Mouse (Mus musculus): ENCODE results near the gene Ssr1.

Gene Ssr1

DNA sequence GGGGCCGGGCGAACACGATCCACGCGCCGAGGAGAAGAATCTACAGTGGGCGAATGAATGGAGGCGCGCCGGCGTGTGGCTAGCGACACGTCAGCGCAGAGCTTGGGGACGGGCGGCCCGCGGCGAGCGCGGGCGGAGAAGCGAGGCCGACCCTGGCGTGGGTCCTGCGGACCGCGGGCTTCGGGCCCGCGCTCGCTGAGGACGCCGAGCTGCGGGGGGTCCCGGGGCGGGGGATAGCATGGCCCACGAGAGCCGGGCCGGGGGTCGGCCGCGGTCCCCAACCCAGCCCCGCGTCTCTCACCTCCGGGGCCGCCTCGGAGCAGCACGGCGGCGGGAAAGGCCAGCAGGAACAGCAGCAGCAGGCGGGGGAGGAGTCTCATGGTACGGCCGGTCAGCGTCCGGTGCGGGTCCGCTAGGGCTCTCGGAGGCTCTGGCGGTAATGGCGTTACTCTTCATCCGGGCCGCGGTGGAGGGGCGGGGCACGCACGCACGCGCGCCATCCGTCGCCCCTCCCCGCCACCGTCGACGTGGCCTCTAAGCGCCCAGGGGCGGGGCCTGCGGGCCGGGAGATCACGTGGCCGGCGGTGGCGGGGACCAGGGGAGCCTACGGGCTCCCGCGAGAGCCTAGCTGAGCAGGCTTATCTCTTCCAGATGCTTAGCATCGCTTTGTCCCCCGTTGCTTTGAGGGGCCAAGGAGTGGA is at the start of gene Ssr1:
TSS of gene Ssr1 (minus strand) at position 514 of the 701 bp plus-strand sequence.
- DNase-seq: peak; percentile 98 to 99

DNA sequence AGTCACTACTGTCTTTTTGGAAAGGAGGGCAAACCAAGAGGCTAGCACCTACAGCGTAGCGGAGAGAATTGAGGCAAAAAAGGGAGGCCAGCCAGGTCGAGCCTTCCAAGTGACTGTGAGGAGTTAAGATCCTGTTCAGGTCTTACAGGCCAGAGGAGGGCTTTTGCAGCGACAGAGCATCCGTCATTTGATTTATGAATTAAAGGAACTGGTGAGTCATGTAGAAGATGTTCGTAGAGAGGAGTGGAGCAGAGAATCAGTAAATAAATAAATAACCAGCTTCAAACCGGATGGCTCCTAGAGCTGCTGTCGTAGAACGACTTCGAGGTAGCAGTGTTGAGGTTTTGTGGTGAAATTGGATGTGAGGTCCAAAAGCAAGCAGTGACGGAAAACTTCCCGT is 43.8 kb upstream of the Ssr1 start:
- DNase-seq: peak; percentile 13 to 19

DNA sequence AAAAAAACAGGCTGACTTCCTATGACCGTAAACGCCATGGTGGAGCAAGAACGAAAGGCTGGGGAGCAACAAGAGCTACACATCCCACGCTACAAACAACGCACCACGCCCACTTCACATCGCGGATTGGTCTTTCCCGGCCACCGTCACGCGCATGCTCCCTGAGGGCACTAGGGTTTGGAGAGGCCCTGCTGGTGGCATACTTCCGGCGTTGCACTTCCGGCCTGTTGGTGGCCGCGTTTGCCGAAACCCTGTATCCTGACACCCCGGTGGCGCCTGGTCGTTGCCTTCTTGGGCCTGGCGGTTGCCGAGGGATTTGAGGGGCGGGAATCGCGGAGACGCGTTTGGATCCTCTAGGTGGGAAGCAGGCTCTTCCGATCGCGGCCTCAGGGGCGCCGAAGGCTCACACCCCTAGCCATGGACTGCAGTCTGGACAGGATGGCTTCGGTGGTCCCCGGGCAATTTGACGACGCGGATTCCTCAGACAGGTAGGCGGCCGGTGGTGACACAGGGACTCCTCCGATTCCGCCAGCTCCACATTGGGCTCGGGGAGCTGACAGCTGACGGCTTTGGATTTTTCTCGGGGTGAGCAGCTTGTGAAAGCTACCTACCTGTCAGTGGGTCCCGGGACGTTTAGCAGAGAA is 43.1 kb upstream of the Ssr1 start, which contains the start of gene Cage1:
TSS of gene Cage1 (minus strand) at position 26 of the 644 bp plus-strand sequence.
- peak; percentile 98 for DNase-seq

DNA sequence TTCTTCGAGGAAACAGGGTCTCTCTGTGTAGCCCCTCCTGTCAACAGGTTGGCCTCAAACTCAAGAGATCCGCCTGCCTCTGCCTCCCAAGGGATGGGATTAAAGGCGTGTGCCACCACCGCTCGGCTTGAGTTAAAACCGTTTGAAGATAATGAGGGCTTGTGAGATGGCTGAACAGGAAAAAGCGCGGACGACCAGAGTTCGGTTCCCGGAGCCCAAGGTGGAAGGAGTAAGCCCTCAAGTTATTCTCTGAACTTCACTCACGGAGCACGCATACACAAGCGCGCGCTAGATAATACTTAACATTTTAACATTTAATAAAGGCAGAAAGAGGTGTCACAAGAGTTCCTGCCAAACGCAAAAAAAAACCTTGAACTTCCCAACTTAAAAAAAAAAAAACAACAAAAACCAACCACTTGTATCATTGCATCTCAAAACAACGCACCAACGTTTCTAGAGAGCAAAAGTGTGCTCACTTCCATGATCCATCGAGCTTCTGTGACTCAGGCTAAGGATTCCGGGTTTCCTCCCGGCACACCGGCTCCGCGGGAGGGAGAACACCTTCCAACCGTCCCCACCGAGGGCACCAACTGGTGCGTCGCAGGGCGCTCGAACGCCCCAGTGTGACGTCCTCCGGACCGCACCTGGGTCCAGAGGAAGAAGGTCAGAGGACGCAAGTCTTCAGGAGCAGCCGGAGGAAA is 42.5 kb upstream of the Ssr1 start, which contains the start of gene Riok1:
TSS of gene Riok1 (plus strand) at position 653 of the 701 bp plus-strand sequence.
- peak; percentile 9 to 10 for DNase-seq

DNA sequence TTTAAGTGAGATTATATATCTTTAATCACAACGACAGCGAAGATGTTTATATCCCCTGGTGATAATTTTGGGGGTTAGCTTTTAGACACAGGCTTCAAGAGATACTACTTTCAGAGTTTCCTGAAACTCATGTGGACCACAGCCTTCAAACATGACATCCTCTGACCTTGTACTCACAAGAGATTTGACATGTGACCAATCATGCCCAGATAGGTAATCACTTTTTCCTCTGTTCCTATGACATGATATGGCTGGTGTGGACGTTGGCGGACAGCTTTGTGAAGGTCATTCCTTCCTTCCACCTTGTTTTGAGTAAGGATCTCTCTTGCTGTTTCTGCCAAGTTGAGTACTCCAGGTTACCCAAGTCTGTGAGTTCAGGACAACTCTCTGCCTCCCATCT is 34.4 kb upstream of the Ssr1 start:
- DNase-seq: no peak

DNA sequence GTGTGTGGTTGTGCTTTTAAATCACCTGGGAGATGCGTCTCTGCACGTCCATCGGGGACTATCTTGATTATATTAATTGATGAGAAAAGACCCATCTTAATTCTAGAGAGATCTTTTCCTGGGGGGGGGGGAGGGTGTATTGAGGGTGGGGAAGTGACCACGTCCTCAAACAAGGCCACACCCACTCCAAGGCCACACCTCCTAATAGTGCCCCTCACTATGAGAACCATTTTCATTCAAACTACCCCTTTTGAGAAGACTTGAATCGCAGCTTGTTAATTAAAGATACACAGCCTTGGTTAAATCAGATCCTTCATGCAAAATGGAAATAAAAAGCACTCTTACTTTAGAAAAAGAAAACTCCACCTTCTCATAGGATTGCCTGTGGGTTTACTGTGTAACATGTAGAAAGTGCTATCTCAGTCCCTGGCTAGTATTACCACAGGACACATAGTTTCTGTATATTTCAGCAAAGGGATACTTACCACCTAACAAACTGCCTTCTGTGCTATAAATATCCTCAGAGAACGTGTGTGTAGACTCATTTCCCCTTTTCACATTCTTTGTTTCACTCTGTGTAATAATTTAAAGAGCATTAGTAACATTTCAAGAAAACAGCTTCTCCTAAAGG is 33.7 kb upstream of the Ssr1 start:
- no peak for DNase-seq

DNA sequence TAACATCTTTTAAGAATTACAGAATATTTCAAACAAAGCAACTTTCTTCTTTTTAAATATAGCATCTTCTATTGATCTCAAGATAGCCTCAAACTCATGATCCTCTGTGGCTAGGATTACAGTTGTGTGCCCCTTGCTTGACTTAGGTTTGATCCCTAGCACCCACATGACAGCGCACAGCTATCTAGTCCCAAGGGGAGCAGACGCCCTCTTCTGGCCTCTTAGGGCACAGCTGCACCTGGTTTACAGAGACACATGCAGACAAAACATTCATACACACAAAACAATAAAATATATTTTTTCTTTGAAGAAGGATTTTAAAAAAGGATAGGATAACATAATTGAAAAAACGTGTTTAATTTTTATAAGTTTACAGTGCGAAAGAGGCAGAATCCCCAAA is 31.9 kb upstream of the Ssr1 start:
- DNase-seq: no peak

DNA sequence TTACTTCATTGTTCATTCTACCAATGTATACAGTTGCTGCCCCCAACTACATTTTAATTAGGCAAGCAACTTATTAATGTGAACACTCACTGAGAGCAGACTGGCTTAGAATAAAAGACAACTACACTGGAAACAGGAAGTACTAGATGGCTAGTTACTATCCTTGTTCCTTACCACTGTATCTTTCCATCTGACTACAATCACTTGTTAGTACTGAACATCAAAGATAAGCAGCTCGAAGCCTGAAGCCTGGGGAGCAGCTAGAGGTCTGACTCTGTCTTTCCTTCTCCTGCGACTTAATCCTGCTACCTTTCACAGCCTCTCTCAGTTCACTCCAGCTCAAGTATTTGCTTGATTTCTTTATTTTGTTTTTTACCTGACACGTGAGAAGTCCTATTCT is 24.8 kb upstream of the Ssr1 start:
- DNase-seq: no peak

DNA sequence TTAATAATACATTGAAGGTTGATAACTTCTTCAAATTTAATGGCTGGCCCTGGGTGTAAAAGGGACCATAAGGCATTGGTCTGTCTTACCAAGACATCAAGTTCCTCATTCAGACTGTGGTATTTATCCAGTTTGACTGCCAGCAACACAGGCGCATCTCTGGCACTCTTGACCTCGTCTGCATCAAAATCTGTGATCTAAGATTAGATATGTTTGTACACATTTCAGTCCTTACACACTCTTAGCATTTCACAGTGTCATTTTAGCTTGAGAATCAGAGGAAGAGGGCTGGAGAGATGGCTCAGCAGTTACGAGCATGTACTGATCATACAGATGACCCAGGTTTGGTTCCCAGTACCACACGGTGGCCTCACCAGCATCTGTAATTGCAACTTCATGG is 21.6 kb upstream of the Ssr1 start:
- DNase-seq: no peak

DNA sequence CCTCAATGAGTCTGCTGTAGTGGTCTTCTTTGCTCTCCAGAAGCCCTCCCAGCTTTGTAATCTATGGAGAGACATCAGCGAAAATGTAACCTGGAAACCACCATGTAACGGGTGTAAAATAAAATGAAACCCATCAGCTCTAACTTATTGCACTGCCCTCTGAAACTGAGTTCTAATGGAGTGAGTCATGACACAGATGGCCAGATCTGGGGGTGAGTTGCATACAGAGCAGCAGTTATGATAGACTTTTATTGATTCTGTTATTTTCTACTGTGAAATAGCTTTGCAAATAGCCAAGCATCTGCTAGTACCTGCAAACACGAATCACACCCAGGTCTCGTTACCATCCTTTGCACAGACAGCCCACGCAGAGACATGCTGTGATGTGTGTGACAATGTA is 18.4 kb upstream of the Ssr1 start:
- no peak for DNase-seq

DNA sequence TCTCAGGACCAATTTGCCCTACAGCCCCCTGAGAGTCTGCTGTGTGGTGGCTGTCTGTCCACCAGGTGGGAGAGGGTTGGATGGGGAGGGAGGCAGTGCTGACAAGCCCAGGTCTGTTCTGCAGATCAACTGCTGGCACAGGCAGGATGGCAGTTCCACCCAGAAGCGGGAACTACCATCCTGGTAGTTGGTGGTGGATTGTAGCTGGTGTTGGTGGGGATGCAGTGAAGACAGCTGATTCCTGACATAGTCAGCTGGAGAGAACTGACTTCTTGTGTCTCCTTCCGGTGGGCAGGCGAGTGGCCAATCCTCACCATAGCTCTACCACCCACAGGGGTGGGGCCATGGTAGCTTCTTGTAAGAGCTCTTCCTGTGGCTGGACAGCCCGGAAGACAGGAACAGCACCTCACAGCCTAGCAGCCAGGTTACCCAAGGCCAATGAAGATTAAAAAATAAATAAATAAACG is 16.5 kb upstream of the Ssr1 start:
- no peak for DNase-seq

DNA sequence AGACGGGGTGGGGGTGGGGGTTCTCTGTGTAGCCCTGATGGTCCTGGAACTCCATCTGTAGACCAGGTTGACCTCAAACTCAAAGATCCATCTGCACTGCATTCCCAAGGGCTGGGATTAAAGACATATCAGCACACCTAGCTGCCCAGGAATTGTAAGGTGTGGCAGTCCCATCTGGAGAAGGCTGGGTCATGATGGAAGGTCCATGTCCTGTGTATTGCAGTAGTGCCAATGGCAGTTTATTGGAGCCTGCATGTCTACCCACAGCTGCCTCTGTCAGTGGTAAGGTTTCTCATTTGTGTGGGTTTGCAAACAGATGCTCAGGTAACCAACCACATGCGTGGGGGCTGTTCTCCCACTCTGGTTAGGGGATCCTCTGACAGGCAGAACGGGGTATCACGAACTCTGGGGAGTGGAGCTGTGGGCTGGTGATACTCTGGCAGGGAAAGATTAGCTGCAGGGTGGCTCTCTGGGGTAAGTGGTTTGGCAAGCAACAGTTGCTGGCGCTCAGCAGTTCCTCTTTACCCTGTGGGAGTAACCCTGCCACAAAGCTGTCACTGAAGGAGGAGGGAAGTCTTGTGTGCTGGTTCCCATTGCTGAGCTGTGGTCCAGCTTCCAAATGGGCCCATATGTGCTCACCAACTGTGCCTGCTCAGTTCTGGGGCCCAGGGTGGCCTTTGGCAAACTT is 15.8 kb upstream of the Ssr1 start:
- DNase-seq: no peak

DNA sequence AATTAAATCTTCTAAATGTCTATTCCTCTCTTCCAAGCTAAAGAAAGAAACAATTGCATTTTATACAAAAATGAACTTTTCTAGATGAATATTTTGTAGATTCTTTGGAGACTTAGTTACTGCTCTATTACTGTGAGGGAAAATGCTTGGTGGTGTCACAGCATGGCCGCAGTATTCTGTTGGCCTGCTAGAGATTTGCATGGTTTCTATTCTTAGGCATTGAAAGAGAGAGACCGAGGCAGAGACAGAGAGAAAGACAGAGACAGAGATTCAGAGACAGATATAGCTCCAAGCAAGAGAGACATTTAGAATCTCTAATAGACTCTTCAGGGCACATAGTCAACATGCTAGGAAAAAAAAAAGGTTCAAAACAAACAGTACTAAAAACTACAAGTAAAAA is 14.0 kb upstream of the Ssr1 start:
- DNase-seq: no peak

DNA sequence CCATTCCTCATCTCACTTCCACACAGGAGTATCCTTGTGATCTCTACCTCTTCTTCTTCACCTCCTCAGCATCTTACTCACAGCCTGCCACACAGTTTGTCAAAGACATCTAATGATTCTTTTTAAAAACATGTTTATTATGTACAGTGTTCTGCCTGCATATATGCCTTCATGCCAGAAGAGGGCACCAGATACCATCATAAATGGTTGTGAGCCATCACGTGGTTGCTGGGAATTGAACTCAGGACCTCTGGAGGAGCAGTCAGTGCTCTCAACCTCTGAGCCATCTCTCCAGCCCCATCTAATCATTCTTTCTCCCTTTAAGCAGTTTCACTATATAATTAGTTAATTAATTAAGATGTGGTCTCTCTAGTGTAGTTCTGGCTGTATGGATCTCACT is 8.4 kb upstream of the Ssr1 start:
- DNase-seq: no peak

DNA sequence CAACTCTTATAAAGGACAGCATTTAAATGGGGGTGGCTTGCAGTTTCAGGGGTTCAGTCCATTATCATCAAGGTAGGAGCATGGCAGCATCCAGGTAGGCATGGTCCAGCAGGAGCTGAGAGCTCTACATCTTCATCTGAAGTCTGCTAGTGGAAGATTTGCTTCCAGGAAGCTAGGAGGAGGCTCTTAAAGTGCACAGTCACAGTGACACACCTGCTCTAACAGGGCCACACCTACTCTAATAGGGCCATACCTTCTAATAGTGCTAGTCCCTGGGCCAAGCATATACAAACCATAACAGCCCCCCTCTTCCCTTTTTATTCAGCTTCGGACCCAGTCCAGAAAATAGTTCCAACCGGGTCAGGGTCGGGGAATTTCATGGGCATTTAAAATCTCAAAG is 5.7 kb upstream of the Ssr1 start:
- DNase-seq: no peak

DNA sequence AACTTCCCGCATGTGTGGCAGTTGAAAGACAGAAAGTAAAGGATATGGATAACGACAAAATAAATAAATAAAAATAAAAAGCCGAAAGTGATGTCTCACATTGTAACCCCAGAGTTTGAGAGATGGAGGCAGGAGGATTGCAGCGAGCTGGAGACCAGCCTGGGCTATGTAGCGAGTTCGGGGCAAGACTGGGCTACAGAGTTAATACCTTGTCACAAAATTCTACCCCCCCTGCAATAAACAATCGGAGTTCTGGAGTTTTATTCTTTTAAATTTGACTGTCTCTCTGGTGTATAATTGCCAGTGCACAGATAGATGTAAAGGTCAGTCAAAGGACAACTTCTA is 360 bp upstream of the Ssr1 start:
- DNase-seq: no peak

DNA sequence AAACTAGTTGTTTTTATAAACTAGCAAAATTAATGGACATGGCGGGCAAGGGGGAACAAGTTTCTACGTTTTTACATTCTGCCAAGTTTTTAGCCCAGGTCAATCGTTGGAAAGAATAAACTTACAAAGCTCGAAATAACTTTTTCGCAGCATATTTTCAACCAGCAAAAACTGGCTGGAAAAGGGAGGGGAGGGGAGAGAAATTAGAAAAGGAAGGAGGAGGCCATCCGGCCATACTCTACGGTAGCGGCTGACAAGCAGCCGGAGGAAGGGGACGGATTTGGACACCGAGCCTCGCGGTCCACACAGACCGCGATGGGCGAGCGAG is 677 bp downstream of the Ssr1 start:
- DNase-seq: no peak

DNA sequence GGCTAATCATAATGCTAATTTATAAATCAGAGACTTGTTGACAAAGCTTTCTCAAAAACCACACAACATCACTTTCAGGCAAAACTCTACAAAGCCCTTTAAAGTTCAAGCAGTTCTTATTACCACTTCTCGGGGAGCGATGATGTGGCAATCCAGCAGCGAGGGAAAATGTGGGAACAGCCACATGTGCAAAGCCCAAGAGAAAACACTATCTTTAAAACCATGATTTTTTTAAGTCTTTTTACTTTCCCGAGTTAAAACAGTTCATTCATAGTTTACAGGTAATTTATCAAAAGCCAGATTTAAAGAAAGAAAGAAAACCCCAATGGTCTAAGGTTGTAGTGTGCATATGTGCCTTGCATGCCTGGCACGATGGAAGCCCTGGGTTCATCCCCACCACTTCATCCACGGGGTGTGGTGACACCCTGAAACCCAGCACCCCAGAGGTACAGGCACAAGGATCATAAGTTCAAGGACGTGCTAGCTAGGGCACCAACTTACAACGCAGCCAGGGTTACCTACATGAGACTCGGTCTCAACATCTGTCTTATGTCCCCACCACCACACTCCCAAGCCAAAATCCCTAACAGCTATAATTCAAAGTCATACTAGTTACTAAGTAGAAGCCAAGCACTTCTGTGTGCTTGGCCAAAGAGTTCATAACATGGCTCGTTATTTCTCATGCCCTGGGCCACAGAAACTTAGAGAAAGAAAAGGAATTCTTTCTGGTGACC is 1.2 kb downstream of the Ssr1 start:
- no peak for DNase-seq

DNA sequence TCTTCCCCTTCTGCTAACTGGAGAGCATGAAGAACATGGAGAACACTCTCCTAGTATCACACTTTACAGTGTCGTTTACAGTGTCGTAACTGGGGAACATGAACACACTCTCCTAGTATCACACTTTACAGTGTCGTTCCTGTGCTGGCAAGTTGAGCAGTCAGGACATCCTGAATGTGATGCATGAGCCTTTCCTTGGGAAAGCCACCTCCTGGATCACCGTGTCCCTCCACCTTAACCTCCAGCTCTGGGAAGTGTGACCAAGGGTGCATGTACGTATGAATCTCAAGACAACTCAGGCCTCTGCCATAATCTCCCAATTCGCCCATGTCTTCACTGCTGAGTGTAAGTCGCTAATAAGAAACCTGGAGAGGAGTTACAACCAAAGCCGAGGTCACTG is 4.3 kb downstream of the Ssr1 start:
- DNase-seq: no peak

DNA sequence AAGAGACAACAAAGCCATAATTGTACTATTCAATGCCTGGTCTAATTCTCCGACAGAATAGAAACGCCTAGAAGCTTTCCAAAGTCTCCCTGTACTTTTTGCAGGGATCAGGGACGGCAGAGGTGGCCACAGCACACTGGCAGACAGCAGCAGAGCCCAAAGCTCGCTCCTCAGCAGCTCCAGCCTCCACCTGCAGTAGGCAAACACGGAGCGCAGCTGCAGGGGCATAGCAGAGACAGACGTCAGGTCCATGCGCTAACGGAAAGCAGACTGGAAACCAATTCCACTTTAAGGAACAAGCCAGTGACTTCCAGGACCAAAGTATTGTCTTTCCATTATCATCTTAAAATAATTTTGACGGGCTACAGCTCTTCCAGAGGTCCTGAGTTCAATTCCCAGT is 7.9 kb downstream of the Ssr1 start:
- DNase-seq: no peak

DNA sequence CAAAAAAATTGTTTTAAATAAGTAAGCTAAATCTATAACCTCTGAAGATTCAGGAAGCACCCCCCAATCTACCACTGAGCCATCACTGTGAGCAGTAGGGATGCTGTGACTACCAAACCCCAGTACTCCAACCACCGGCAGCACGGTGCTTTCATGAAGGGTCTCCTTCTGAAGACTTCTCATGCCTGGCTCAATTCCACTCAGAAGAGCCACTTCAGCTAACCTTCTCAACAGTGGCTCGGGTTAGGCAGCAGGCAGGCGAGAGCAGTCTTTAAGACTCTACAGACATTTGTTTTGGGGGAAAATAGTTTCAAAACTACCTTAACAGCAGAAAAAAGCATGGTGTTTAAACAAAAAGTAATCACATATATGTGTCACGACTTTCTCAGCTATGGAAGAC is 13.0 kb downstream of the Ssr1 start:
- DNase-seq: no peak

DNA sequence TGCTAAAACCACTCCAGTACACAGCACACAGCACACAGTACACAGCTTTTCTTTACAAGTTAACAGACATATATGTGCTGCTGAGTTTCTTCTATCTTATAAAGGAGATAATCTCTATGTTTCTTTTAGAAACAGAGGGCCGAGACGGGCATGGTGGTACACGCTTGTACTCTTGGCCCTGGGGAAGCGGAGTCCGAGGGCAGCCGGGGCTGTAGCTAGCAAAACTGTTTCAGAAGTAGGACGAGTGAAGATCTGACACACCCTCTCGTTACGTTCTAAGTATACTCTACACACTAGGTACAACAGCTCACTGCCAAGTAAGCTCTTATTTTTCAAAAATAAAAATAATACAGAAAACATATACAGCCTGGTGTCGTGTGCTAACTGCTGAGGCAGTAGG is 13.7 kb downstream of the Ssr1 start:
- DNase-seq: no peak
